Mouse (Mus musculus) lung, postnatal 4 days (tissue): ENCODE results near the gene Kcnj11.

Experiments used
- DNase-seq, 2 experiments: peaks; one replicate each; pipeline ENCODE4 v3.0.0; 2021

The Kcnj11 gene

GRCm38 (mm10) chr7:46045882-46046281 is 54.7 kb downstream of the Kcnj11 start:
- DNase-seq, result no peak

- DNase-seq, result no peak
Measured at GRCm38 (mm10) chr7:46044106-46044505, 56.5 kb downstream of the Kcnj11 start.
